Mouse (Mus musculus) lung, postnatal 4 days (tissue): ENCODE measurements around the gene Kcnt2.

Experiments
- DNase-seq, 2 experiments: peaks; one replicate each; pipeline ENCODE4 v3.0.0; 2021

The Kcnt2 gene

DNA sequence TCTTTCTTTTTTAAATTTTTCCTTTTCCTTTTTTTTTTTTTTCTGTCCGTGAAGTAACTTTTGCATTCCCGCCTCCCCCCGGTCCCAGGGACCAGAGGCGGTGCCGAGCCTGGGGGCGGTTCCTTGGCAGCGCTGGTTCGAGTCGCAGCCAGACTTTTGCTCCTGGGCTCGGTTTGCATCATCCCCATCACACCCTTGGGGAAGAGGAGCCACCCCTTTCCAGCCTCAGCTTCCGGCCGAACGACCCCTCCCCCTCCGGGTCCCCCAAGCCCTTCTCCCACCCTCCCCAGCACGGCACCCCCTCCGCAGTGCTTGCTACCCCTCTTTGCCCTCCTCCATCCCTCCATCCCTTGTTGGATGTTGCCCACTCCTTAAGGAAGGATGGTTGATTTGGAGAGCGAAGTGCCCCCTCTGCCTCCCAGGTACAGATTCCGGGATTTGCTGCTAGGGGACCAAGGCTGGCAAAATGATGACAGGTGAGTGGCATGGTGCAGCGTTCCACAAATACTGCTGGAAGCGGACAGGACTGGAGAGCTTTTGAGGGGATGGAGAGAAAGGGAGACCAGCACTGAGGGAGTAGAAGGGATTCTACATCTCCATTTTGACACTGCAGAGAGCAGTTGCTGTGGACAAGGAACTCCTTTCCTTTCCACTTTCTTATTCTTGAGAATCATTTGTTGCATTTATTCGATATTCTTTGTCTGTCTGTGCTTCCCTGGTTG is at the start of gene Kcnt2:
Gene Kcnt2 (plus strand): TSS at position 283 of the 722 bp plus-strand sequence.
- peak in 1 of 2 experiments; percentile 3 for DNase-seq

DNA sequence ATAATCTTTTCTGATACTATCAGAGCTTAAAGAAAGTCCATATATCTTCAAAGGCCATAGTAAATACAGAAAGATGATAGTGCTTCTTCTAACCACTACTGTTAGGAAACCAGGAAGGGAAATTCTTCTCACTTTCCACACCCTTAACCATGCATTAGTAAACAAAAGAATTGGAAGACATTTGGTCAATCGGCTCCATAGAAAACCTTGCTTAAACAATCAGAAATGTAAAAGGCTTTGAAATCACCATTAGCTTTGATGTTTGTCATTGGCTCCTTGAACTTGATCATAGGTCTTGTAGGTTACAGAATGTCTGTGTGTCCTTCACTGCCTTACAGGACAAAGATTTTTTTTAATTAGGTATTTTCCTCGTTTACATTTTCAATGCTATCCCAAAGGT is 40.6 kb upstream of the Kcnt2 start:
- no peak for DNase-seq

DNA sequence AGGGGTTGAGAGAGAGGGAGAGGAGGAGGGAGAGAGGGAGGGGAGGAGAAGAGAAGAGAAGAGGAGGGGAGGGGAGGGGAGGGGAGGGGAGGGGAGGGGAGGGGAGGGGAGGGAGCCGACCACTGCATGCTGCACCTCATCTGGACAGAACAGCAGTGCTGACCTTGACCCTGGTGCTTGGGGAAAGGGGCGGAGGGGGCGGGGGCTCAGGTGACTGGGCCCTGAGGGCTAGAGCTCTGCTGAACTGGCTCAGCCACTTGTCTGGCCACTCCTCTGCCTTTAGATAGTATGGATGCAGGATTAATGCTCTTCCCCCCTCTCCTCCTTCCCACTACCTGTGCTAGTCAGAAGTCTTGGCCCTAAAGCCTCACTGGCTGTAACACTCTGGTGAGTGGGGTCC is 20.7 kb upstream of the Kcnt2 start:
- DNase-seq = no peak

DNA sequence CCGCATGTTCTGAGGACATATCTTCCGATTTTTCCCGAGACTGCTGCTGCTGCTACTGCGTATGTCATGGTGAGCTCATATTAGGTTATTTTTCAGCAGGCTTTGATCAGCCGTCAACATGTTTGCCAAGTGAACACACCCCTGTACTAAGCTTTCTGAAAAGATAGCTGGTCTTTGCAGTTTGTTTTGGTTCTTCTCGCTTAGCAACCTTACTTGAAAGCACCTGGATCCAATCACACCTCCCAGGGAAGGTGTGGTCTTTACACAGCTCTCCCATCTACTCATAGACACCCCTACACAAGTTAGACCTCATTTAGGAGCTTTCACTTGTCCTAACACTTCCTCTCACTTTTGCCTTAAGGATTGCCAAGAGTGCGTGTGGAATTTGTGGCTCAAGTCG is 19.3 kb upstream of the Kcnt2 start:
- DNase-seq = no peak

DNA sequence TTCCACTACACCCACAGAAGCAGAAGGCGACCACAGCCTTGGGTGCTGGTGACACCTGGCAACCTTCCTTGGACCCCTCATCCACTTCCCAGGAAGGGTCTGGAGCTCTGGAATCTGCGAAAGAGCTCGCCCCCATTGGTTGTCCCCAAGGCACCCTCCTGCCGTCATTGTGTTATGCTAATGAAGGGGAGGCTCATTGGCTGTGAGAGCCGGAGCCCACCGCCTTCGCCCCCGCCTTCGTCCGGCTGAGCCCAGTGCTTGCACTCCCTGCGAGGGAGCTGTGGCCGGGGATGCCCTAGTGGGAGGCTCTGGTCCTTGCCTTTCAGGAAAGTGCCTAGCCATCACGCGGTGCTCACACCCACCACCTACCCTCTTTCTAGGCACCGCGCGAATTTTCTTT is 493 bp upstream of the Kcnt2 start:
- DNase-seq = peak; percentile 10 to 38

DNA sequence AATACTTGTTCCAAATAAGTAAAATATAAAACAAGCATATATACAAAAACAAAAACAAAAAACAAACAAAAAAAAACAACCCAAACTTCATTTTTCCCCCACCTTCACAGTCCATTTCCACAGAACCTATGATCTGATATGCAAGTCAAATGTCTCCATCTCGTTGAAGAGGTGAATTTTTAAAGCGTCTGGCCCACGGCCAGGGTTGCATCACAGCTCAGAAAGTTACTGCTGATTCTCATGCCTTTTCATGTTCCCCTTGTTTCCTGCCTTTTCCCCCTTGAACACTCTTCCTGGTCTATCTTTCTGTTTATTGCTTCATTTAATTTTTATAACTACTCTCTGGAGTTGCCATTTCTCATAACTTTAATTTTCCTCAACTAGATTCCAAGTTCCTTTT is 18.7 kb downstream of the Kcnt2 start:
- DNase-seq = no peak

DNA sequence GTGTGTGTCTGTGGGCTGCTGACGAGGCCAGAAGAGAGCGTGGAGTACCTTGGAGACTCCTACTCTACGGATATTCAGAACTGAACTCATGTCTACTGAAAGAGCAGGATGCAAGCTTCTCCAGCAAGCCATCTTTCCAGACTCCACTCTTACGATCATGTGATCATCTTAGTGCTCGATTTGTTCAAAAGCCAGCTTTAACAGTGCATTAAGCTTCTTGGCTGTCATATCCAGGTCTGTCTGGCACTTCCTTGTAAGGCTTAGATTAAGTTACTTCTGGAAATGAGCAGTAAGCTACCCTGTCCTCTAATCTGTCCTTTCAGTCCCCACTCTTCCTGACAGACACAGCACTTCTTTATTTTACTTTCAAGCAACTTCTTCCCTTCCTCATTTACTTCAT is 20.1 kb downstream of the Kcnt2 start:
- no peak for DNase-seq

DNA sequence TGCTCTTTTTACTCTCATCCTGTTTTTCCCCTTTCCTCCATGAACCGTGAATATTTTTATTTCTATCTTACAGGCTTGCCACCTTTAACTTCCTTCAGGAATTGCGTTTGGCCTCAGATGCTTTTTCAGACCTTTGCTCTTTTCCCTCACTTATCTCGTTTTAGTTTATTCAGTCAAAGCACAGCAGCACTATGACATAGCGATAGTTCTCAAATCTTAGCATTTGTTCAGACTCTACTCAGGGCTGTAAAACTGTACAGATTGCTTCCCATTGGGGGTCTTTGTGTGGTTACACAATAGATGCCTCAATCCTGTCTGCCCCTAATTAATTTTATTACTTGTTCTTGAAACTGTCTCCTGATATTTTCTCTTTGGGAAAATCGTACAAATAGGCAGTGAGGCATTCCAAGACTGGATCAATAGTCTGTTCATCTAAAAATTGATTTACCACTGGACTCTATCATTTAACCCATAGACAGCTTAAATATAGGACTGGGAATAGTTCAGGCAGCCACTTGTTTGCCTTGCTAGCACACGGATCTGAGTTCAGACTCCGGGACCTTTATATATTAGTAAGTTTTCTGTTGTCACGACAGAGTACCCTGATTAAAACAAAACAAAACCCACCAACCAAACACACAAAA is 20.8 kb downstream of the Kcnt2 start:
- no peak for DNase-seq

DNA sequence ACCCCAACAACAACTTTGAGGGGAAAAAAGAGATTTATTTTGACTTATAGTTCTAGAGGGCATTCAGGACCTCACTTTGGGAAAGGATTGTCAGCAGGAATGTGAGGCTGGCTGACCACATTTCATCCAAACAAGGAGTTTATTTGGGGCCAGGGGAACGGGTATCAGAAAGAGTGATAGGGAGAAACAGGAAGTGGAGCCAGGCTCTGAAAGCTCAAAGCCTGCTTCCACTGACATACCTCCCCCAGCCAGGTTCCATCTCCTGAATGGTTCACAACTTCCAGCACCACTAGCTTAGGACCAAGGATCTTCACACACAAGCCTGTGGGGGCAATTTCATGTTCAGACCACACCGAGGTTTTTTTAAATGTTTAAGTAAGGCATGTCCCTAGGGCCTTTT is 21.3 kb downstream of the Kcnt2 start:
- DNase-seq = no peak

DNA sequence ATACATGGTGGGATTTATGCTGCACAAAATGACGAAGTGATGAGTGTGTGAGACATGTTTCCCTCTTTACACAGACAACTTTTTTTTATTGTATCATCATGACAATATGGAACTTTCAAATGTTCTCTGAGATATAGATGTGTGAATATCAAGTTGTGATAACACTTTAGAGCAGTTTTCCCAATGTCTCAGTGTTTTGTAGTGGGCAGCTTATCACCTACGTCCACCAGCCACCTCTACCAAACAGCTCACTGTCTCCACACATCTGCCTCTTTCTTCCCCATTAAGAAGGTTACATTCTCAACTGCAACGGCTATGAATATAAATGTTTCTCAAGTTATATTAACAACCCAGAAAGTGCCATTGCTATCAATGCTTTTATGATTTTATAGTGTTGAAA is 27.7 kb downstream of the Kcnt2 start:
- no peak for DNase-seq

DNA sequence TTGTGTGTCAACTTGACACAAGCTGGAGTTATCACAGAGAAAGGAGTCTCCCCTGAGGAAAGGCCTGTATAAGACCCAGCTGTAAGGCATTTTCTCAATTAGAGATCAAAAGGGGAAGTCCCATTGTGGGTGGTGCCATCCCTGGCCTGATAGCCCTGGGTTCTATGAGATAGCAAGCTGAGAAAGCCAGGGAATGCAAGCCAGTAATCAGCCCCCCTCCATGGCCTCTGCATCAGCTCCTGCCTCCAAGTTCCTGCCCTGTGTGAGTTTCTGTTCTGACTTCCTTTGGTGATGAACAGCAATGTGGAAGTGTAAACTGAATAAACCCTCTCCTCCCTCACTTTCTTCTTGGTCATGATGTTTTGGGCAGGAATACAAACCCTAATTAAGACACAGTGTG is 29.9 kb downstream of the Kcnt2 start:
- DNase-seq = no peak

DNA sequence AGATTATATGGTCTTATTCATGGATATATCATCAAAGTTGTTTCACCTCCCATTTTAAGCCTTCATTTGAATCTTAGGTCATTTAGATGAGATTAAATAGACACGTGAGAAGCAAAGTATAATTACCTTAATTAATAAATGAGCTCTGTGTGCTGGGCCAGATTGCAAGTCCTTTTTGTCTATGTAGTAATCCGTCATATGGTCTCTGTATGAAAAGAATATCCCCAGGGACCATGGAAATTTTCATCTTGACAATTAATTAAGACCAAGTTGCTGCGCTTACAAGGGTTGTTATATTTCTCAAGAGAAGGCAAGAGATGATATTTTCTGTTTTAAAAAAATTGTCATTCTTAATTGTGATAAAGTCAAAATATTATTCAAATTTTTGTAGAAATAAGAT is 47.2 kb downstream of the Kcnt2 start:
- DNase-seq = no peak

DNA sequence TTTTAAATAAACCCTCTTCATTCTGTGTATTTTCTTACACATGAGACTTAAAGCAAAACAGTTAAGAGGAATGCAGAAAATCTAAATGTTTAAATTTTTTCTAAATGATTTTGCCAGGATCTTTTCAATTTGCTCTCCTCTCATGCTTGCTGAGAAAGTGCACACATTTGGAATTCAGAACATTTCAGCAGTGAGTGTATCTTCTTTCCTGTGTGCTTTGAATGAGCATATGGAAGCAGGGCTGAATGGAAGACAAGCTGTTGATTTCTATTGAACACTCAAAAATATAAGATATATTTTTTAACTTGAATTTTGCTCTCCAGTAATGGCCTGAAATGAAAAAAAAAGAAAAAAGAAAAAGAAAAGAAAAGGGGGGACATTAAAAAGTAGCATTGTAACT is 49.5 kb downstream of the Kcnt2 start:
- DNase-seq = no peak

DNA sequence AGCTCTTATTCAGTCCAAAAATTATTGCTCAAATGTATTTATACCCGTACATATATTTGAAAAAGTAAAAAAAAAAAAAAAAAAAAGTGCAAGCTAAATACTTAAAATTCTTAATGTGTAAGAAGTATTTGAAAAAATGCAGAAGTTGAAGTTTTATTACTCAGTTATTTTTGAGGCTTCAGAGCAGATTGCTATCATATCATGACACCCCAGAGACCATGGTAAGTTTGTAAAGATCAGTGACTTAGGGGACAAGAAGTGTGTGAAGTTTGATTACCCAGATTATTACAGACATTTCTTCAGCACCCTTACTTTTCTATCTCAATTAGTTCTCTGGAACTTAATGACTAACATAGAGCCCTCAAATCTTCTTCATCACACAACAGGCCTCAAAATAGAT is 58.3 kb downstream of the Kcnt2 start:
- DNase-seq = no peak

DNA sequence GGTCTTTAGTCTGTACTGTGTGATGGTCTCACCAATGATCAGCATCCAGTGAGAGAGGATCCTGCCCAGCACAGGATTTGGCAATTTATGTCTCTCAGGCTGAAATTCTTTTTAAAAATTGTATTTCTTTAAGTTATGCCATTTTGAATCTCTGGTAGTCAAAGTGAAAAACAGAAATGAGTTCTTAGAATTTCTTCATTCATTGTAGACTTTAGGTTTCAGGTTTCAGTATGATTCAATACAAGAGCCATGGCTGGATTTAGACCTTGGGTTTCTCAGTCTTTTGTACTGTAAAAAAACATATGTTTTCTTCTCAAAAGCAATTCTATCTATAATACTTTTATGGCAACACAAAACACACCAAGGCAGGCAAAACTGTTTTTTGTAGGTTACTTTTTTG is 59.4 kb downstream of the Kcnt2 start:
- no peak for DNase-seq

DNA sequence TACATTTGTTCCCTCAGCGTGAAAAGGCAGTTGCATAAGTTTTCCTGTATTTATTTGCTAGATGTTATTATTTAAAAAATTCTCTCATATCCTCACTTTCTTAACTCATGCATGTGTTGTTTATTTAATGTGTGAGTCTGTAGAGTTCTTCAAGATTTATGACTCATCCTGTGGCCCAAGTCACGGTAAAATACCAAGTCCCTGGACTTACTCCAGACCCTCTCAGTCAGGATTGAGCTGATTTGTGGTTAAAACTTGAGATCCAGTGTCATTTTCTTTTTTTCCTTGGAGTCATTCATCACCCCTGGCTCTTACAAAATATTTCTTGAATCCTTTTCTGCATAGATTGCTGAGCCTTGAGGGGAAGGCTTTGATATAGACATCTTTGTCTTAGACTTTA is 60.4 kb downstream of the Kcnt2 start:
- DNase-seq = no peak

DNA sequence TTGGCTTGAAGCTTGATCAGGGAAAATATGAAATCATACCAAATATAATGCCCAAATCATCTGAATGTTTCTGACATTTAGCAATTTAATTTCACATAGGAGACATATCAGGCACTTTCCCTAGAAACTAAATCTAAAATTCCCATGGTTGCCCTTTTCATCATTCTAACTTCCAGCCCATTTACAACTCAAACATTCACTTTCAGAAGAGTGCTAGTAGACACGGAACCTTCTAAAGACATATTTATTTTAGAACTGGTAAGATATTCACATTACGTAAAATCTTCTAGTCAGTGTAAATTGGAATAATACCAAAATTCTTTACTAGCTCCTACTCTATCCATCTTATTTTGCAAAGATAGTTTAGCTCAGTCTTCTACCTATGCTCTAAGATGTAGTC is 64.8 kb downstream of the Kcnt2 start:
- DNase-seq = no peak

DNA sequence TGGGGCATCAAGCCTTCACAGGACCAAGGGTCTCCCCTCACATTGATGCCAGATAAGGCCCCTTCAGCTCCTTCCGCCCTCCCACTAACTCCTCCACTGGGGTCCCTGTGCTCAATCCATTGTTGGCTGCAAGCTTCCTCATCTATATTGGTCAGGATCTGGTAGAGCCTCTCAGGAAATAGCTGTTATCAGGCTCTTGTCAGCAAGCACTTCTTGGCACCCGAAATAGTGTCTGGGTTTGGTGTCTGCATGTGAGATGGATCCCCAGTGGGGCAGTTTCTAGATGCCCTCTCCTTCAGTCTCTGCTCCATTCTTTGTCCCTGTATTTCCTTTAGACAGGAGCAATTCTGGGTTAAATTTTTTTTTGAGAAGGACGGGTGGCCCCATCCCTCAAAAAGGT is 79.1 kb downstream of the Kcnt2 start:
- DNase-seq = no peak

DNA sequence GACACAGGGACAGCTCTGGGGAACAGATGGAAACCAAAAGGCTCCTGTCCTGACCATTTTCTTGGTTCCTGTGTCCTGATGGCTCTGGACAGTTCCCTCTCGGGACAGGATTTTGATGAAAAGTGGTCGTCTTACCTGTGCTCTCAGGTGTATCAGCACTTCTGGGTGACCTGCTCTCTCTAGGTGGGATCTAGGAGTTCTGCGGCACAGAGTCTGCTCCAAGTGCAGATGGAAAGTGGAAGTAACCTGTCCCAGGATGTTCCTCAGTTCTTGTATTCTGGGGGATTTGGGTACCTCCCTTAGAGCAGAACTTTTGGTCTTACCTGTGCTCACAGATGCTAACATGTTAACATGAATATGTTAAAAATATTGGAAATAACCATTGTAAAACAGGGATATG is 80.8 kb downstream of the Kcnt2 start:
- no peak for DNase-seq

DNA sequence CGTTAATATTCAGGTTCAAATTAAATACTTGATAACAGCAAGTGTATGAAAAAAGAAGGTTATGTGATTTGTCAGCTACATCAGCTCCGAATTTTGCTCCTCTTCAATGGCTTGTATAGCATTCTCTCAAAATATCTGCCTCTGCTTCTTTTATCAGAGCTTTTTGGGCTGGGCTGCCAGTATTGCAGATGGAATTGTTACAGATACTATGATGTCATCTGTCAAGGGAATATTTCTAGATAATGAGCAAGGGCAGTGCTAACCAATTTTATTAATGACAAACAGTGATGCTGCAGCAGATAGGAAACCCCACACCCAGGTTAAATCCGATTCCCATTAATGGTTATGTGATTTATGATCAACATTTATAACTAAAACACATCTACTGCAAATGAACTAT is 87.7 kb downstream of the Kcnt2 start:
- DNase-seq = no peak

DNA sequence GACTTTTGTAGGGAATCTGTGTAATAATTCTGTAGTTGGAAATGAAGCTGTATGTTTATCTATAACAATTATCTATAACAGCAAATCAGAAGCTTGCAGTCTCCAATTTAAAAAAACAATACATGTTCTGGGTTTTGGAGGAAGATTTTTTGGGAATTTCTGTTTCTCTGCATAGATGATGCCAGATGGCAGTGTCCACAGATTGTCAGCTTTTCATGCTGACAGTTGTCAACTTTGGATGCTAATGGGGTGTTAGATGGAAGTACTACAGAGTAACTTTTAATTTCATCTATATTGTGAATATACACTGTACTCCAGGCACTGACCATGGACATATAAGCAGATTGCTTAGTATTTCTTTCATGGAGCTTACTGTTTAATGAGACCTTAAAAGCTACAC is 92.5 kb downstream of the Kcnt2 start:
- DNase-seq = no peak

DNA sequence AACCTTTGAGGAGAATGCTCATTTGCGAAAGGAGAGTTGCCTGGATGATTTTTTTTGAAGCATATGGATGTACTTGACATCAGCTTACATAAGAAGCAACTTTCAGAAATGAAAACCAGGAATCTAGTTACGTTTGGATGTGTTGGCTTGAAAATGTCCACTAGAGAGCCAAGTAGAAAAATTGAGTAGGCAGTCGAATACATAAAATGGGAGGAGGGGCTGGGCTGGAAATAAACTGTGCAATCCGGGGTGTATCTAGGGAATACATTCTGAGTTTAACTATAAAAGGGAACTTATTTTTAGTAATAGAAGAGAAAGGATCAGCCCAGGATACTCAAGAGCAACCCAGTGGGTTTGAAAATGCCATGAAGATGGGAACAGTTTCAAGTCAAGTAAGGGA is 93.4 kb downstream of the Kcnt2 start:
- DNase-seq = no peak

DNA sequence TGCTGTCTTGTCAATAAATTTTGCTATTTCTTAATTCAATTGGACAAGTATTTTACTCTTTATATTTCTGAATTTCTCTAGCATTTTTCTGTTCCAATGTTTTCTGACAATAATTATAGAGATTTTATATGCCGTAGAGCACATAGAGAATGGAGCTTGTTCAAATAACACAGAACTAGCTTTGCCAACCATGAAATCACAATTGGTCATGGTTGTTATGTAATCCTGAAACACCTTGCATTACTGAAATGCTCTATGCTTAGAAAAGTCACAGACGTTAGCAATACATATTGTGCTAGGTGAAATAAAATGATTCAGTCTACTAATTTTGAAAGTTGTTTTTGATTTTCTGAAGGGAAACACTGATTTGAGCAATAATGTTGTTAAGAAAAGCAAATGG is 118.8 kb downstream of the Kcnt2 start:
- DNase-seq = no peak

DNA sequence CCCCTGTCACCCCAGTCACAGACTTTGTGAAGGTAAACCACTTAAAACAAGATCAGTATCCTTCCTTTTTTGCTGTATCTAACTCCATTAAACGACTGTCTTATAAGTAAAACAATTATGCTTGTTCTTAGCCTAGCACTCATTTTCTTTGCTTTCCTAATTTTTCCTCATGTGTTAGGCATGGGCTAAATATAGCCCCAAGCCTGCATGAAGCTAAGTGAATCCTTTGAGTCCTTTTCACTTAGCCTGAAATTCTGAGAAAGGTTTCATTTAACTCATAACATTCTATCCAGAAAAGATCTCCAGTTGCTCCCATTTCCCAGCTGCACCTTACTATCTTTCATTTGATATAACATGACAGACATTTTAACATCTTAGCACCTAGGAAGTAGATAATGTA is 127.6 kb downstream of the Kcnt2 start:
- DNase-seq = no peak

DNA sequence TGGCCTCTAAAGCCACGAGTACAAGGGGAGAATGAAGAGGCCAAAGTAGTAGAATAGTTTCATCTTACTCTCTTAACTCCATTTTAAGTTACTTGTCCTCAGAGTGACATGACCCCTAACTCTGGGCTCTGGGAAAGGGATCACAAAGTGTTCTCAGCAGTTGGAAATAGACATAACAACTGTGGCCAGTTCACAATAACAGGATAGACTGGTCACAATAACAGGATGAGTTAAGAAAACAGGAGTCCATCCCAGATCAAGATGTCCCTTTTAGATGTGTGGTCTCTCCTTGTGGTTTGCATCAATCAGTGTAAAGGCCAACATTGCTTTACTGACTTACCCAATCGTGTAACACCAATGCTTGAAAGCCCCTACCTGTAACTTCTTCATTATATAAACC is 132.8 kb downstream of the Kcnt2 start:
- no peak for DNase-seq
